Mouse (Mus musculus) urinary bladder, postnatal 4 days (tissue): ENCODE measurements at regions not wholly inside any gene's neighbourhood (a gene's known extent, or its start where the extent isn't known, plus 50 kb on each side); places are given as distances from the start of the nearest gene placed in this dataset.

Source experiments
- DNase-seq, 2 experiments: peaks; one replicate each; pipeline ENCODE4 v3.0.0; 2021 to 2022; ENCODE audit warnings: low spot score in 2 of 2

- DNase-seq, result no peak
Measured at GRCm38 (mm10) chr10:72923611-72924010, 175.5 kb upstream of the Pcdh15 start.

- DNase-seq, result no peak
Measured at GRCm38 (mm10) chr10:72956957-72957356, 142.2 kb upstream of the Pcdh15 start.

GRCm38 (mm10) chr10:72960051-72960450, 139.1 kb upstream of the Pcdh15 start:
- DNase-seq, result peak in 1 of 2 experiments; percentile 33

GRCm38 (mm10) chr10:72981359-72981758, 117.8 kb upstream of the Pcdh15 start:
- no peak for DNase-seq

GRCm38 (mm10) chr10:72988355-72988754, 110.8 kb upstream of the Pcdh15 start:
- DNase-seq, result no peak

- no peak for DNase-seq
Measured at GRCm38 (mm10) chr10:73010897-73011296, 88.2 kb upstream of the Pcdh15 start.

GRCm38 (mm10) chr10:73011874-73012273, 87.3 kb upstream of the Pcdh15 start:
- DNase-seq, result no peak

GRCm38 (mm10) chr10:73037476-73037875, 61.7 kb upstream of the Pcdh15 start:
- DNase-seq, result no peak

GRCm38 (mm10) chr10:73039551-73039950, 59.6 kb upstream of the Pcdh15 start:
- no peak for DNase-seq
